Mouse (Mus musculus) retina, postnatal 1 day (tissue): ENCODE results near the gene Mum1.

Experiments
- DNase-seq: peaks from one replicate; pipeline ENCODE4 v3.0.0-alpha.2; 2012

The Mum1 gene

DNA sequence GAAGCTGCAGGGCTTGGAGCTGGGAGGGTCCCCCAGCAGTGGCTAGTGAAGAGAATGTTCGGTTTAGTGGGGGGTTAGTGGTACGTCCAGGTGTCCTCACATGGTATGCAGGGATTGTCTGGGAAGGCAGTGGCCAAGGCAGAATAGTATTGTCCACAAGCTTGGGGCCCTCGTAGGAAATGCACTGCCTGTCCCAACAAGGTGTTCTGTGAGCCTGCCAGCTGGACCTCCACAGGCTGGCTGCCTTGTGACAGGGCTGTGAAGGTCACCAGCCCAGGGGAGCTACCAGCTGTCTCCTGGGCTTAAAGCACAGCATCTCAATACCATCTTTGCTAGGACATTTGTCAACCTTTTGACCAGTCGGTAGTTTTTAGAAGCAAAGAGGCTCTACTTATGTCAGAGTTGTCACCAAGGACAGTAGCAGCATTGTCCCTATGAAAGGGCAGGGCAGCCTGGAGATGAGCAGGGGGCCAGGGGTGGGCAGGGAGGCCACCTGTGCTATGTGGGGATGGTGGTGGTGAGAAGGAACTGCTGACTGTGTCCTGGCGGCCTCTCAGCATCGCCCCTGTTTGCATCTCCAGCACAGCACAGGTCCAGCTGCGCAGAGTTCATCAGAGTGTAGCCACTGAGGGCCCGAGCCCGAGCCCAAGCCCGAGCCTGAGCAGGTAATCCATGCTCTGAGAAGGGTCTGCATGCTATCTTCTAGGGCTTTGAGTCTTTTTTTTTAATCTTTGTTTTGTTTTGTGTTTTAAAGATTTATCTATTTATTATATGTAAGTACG, 26.4 kb downstream of the Mum1 start:
- no peak for DNase-seq

DNA sequence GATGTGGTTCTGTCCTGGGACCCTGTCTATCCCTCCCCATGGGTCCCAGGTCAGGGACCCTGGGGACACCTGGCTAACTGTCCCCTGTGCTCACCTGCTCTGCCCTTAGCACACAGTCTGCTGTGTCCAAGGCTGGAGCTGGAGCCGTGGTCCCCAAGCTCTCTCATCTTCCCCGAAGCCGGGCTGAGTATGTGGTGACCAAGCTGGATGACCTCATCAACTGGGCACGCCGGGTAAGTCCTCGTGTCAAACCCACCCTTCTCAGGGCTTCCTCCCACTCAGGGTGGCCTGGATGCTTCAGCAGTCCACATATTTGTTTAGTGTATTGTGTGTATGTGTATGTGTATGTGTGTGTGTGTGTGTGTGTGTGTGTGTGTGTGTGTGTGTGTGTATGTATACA, 27.3 kb downstream of the Mum1 start:
- DNase-seq, result no peak

DNA sequence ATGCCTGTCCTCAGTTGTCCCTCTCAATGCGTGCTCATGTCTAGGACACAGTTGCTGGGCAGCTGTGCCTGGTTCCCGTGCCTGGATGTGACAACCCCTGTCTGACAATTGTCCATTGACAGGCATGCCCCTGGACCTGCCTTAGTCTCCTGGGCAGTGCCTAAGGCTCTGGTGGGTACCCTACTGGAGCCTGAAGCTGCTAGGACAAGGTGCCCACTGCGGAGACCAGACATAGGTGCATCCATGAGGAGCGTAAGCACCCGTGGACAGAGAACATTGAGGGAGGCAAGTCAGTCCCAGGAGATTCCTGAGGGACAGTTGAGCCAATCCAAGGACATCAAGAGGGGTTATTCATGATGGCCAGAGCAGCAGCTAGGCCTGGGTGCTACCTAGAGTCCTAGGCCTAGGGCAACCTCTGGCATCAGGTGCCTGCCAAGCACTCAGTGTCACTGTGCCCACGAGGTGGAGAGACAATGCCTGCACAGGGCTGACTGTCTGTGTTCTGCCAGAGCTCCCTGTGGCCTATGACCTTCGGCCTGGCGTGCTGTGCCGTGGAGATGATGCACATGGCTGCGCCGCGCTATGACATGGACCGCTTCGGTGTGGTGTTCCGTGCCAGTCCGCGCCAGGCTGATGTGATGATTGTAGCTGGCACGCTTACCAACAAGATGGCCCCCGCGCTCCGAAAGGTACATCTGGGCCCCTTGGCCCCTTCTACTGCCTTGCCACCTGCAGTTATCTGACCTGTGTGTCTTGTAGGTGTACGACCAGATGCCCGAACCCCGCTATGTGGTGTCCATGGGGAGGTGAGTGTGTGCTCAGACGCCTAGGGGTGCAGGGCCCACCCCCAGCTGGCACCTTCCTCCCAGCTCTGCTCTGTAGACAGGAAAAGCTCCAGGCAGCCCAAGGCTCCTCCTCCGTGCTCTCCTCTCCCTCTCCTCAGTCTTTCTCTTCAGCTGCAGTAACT, 28.4 kb downstream of the Mum1 start:
- DNase-seq, result no peak

DNA sequence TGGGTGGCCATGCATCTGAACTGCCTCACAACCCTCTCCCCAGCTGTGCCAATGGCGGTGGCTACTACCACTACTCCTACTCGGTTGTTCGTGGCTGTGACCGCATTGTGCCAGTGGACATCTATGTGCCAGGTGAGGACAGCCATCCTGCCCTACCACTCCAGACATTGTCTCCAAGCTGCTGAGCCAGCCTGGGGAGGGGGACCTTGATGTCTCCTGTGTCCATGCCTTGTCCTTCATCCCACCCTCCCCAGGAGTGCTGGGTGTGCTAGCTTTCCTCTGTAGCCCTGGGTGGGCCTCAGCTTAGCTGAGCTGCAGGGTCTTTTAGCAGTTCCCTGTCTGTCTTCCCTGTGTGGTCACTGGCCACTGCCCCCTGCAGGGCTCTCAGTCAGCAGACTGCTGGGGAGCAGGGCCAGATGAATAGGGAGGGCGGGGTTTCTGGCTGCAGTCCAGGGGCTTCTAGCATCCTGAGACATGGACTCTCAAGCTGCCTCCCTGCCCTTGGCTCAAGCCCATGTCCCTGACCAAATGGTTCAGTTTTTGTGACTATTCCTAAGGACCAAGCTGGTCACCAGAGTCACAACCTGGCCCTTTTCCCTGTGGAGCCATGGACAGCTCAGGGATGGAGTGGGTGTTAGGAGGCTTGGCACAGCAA, 29.8 kb downstream of the Mum1 start:
- DNase-seq, result peak; percentile 43

DNA sequence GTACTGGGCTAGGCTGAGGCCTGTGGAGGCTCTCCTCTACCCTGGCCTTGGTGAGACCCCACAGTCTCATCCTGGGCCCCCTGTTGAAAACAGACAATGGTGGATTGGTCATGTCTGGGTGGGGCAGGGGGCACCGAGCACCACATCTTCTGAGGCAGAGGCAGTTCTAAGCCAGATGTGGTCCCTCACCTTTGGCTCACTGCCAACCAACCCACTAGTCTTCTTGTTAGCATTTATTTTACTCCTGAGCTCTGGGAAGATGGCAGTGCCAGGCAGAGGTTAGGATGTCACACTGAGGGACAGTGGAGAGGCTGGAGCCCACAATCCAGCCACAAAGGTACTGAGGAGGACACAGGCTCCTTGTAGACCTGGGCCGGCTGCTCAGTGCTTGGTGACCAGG, 31.7 kb downstream of the Mum1 start:
- no peak for DNase-seq

DNA sequence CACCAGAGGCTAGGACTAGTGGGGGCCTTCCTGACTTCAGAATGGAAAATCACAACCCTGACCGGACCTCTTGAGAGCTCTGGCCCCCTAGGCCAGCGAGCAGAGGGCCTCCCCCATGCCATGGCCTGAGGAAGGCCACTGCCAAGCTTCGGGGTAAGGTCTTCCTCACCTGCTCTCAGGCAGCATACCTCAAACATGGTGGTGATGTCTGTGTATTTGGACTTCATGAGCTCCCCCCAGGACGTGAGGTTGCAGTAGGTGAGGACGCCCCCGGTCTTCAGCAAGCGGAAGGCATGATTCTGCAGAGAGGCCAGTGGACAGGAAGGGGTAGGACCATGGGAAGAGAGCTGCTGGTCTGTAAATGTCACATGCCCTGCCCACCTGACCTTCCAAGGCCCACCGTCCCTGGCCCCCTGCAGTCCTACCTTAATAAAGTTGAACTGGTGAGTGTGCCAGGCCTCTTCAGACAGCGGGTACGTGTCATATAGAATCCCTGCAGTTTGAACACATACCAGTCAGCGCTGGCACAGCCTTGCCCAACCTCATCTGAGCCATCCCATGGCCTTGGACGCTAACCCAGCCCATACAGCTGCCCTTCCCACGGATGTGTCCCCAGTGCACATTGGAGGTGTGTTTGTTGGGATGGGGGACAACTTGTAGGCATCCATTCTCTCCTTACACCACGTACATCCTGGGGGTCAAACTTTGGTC, 32.7 kb downstream of the Mum1 start:
- no peak for DNase-seq

DNA sequence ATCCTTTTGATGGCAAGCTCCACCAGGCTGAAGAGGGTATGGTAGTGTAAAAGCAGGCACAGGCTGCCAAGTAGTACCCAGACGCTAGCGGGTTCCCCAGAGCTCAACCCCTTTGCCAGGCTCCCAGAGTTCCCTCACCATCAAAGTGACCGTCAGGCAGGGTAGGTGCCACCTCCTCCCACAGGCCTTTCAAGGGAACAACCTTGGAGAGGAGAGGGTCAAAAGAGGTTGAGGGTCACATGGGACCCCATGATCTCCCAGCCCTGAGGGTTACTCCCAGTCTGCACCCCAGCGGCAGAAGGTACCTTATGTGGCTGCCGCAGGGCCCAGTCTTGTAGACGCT, 33.2 kb downstream of the Mum1 start:
- DNase-seq, result no peak

DNA sequence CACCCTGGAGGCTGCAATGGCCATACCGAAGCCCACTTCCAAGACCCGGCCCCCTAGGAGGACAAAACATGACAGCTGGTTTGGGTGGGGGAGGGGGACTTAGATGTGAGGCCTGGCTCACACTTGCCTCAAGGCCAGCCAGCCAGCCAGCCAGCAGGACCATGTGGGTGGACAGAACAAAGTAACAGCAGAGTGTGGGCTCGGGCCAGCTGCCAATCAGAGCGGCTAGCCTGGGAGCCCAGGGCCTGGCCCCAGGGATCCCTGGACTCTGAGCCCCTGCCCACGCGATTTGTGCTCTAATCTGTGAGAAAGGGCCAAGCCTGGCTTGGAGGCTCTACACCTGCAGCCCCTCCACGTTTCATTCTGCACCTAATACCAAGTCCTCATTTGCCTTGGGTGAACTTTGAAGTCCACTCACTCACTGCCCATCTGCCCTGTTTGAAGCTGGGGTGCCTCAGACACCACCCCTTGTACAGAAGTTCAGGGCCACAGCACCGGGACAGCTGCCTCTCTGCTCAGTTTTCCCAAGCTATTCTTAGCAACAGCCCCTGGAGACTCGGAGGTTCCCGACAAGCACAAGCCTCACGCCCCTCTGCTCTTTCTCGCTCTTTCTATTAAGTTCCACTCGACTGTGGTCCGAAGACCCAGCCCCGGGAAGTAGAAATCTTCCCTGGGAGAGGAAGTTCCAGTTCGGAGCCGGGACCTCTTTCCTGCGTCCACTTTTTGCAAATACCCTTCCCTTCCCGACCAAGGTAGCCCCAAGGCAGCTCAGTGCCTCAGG, 33.8 kb downstream of the Mum1 start:
- peak; percentile 82 for DNase-seq

DNA sequence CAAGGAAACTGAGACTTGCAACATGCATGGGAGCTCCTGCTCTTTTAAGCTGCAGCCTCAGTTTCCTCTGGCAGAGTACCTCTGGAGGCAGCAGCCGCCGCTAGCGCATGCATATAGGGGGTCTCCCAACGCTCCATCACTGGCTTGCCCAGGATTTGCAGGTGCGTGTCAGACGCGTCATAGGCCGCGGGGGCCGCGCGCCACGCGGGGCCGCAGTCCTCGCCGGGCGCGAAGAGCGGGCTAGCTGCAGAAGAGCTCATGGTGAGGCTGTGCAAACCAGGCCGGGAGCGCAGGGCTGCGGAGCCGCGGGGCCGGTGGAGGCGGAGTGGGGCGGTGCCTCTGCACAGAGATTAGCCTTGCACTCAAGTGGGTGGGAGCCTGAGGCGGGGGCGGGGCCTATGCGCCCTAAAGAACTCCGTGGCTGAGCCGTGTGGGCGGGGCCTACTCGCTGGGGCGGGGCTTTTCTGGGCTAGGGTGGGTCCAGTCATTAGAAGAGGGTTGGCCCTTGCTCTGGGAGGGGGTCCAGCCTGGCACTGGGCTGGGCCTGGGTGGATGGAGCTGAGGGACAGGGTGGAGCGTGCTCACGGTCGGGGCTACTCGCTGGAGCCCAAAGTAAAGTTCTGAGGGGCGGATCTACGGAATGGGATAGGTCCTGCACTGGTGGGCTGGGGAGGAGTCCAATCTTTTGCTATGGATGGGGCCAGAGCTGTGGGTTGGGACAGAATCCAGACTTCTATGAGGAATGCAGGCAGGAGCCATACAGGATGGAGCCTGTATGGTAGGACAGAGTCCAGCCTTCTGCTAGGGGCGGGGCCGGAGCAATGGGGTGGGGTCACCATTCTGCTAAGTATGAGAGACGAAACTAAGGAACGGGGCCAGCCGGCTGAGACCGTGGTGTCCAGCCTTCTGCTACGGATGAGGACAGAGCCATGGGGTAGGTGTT, 34.7 kb downstream of the Mum1 start, which contains the start of the genes Gamt and Dazap1:
TSS of gene Gamt (minus strand) at position 371 of the 943 bp plus-strand sequence.
TSS of gene Dazap1 (plus strand) at position 845 of the 943 bp plus-strand sequence.
- peak; percentile 97 for DNase-seq

DNA sequence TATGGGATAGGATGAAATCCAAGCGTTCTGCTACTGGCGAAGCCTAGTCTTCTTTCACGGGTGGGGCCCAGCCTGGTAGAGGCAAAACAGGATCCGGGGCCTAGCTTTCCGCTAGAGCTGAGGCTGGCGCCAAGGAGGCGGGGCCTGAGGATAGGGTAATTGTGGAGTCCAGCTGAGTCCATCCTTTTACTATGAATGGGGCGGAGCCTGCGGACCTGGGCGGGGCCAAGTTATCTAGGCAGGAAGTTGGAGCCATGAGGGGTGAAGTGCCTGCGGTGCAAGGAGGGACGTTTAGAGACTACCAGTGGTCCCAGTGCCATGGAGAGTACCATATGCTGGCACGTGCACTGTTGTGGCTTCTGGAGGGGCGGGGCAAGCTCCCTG, 35.3 kb downstream of the Mum1 start:
- DNase-seq, result peak; percentile 96

DNA sequence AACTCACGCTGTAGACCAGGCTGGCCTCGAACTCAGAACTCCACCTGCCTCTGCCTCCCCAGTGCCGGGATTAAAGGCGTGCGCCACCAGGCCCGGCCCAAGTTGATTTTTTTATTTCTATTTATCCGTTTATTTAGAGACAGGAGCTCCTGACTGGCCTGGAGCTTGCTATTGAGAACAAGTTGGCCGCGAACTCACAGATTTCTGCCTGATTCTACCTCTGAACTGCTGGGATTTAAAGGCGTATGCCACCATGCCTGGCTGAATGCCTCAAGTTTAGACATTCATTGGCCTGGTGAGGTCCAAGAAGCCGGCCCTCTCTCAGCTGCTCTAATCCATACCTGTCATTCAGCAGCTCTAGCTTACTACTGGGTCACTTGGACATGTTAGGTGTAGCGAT, 35.9 kb downstream of the Mum1 start:
- DNase-seq, result no peak

DNA sequence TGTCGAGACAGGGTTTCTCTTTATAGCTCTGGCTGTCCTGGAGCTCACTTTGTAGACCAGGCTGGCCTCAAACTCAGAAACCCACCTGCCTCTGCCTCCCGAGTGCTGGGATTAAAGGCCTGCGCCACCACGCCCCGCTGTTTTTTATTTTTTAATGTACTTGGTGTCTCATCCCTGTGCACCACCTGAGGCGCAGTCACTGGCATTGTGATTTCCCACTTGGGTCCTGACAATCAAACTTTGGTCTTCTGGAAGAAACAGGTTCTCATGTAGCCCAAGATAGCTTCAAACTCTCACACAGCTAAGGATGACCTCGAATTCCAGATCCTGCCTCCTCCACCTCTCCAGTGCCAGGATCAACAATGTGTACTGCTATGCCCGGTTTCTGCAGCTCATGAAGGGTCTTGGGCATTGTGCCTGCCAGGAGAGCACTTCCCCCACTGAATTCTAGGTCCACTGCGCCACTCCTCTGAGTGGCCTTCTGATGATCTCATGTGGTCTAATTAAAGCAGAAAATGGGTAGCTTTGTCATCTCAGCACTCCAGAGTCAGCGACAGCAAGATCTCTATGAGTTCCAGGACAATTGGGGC, 36.6 kb downstream of the Mum1 start:
- no peak for DNase-seq

DNA sequence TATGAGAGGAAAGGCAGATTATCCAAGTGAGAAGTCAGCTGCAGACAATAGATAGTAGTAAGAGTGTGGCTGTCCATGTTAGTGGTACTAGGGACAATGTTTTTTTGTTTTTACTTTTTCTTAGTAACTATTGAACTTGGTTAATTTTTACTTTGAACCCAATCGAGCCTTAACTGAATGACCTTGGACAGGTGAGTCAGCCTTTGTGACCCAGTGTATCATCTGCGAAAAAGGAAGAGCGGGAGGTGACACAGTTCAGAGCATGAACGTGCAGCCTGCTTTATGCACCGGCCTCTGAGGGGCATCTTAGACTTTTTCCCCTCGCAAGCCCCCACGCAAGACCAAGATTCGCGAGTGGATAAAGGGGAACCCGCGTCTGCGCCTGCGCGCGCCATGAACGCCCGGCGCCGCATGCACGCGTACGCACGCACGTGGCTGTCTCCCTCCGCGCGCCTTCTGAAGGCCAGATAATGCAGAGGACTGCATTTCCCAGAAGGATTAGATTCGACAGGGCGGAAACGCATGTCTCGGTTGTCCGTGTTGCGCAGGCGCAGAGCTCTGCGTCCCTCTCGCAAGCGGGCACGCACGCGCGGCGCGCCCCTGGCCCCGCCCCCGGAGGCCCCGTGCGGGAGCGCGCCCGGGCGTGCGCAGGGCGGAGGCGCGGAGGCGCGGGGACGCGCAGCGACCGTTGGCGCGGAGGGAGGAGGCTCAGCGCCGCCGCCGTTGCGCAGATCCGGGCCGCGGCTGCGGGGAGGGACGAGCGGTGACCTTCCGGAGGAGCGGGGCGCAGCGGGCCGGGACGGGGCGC, 38.3 kb downstream of the Mum1 start:
- peak; percentile 99 for DNase-seq

DNA sequence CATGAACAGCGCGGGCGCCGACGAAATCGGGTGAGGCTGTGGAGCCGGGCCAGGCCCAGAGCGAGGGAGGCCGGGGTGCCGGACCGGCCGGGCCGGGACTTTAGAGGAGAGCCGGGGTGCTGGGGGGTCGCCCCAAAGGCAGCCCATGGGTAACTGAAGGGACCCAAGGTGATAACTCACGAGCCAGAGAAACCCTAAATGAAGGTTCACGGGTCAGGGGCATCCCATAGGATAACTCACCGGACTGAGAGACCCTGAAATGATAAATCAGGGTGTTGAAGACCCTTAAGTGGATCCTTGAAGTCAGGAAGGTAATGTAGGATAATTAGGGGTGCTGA, 38.9 kb downstream of the Mum1 start:
- no peak for DNase-seq

DNA sequence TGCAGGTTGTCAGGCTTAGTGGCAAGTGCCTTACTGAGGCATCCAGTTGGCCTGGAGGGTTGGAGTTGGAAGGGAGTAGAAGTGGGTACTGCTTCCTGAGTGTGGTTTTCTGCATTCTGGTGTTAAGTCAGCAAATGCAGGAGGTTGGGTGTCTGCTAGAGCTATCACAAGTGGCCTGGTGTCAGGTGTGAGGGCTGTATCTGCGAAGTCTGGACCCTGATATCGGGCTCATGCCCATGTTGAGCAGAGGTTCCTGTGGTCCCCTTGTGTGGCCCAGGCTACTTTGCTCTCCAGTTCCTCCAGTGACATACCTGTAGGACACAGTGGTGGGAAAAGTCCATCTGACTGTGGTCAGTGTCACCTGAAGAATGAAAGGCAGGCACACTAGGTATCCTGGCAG, 43.9 kb downstream of the Mum1 start:
- no peak for DNase-seq

DNA sequence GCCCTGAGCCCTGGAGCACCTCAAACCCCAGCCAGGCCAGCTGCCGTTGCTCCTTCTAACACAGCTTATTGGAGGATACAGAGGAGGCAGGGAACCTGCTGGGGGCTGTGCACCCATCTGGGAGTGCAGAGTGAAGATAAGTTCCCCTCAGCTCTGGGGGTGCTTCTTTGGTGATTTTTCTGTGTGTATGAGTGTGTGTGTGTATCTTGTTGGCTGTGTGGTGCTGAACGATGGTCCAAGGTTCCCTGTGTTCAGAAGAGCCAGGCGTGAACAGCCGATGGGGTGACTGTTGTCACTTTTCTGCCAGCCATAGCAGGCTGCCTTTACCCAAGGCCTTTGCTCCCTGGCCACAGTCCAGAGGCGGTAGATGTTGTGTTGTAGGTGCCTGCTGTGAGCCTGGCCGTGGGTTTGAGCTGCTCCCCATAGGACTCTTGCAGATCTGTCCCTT, 44.5 kb downstream of the Mum1 start:
- DNase-seq, result no peak

DNA sequence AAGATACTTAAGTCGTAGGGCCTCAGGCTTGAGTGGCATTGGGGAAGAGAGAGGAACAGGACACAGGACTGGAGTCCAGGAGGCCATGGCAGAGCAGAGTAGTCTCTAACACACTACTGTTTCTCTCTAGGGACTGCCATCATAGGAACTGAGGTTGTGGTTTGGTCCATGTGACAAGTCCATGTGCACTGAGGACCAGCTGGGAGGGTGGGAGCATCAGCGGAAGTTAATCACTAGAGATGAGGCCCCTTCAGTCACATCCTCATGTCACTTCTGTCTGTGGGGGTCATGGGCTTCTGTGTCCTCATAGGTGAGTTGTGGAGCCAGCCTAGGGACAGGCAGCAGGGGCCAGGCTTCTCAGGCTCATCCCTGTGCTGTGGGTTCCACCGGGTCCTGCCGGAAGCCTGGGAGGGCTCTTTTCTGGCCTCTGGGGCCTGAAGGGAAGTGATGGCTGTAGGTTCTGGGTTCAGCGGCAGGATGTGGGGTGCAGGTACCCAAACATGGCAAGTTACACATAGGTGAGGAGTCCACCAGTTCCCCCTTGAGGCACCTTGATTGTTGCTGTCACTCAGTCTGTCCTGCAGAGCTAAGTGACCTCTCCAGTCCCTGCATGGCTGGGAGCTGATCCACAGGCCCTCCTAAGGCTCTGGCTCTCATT, 45.1 kb downstream of the Mum1 start:
- DNase-seq, result no peak

DNA sequence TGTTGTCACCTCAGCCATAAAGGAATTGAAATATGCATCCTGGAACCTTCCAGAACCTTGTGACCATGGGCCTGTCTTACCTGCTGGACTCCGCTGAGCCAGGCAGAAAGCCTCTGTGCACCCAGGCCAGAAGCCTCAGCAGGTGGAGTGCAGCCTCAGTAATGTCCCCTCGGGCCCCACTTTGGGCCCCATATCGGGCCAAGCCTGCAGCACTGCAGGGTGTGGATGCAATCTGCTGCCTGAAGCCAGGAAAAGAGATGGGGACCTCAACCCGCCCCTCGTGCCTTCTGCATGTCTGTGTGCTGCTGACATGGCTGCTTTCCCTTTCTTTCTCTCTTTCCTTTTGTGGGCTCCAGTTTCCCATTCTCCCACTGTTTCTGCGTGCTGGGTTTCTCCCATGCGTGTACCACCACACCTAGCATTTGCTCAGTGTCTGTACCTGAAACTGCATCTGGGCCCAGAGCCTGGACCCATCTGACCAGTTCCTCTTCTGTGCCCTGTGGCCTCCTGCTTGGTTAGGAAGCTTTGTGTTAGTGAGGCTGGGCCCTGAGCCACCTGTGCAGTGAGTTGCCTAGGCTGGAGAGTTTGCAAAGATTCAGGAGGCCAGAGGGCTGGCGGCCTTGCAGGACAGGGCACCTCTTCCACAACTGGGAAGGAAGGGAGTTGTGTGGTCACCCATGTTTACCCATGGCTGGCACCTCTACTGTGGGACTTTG, 45.8 kb downstream of the Mum1 start:
- no peak for DNase-seq
